Mouse (Mus musculus) forebrain, embryonic 12.5 days (tissue): ENCODE data around the gene Mmp14. TPM values are rescaled to one million over a fixed set of nuclear protein-coding genes. Genes with fewer than 3 reads are reported as not detected.

Source experiments
- ATAC-seq: fragments of 200-750 bp; cut with Nextera tagmentation; 2 replicates; pipeline ENCODE4 v1.8.0; 2017; ENCODE audit warnings: moderate TSS enrichment; ENCODE audit not compliant: low FRiP score
- H3K27ac ChIP-seq: fragments of 300-500 bp; sonication (generic); 2 replicates; pipeline ENCODE4 v1.5.1; 2016; ENCODE audit warnings: mild to moderate bottlenecking
- H3K27me3 ChIP-seq: fragments of 300-500 bp; sonication (generic); 2 replicates; pipeline ENCODE4 v1.6.1; 2016; ENCODE audit warnings: mild to moderate bottlenecking
- H3K36me3 ChIP-seq: fragments of 300-500 bp; sonication (generic); replicated peaks from 2 replicates; pipeline ENCODE4 v1.6.1; 2016; ENCODE audit warnings: mild to moderate bottlenecking
- H3K4me1 ChIP-seq: fragments of 300-500 bp; sonication (generic); 2 replicates; pipeline ENCODE4 v1.6.1; 2016
- H3K4me2 ChIP-seq: fragments of 300-500 bp; sonication (generic); 2 replicates; pipeline ENCODE4 v1.6.1; 2016; ENCODE audit warnings: mild to moderate bottlenecking, moderate library complexity
- H3K4me3 ChIP-seq: fragments of 300-500 bp; sonication (generic); replicated peaks from 2 replicates; pipeline ENCODE4 v1.5.1; 2016; ENCODE audit warnings: mild to moderate bottlenecking
- H3K9ac ChIP-seq: fragments of 300-500 bp; sonication (generic); 2 replicates; pipeline ENCODE4 v1.6.1; 2016; ENCODE audit warnings: mild to moderate bottlenecking
- H3K9me3 ChIP-seq: fragments of 300-500 bp; sonication (generic); 2 replicates; pipeline ENCODE4 v1.6.1; 2016
- WGBS: fragments of 180-500 bp; shearing (Covaris S2); methylation state at CpG from one replicate; pipeline ENCODE4 v1.1.7; 2016; 5-methylcytosine and 5-hydroxymethylcytosine counted together
- polyA plus RNA-seq: library from polyadenylated mRNA; unstranded; fragments of >200 nt; fragmentation: Nextera tagmentation; extraction: Ambion mirVana; gene quantifications from 2 replicates; pipeline ENCODE4 v1.2.1, GENCODE M21; 2016

Gene Mmp14
- polyA plus RNA-seq, 1 experiment from 2014 or later: 76.0 TPM

GRCm38 (mm10) chr14:54464293-54465005 is 33.0 kb downstream of the Mmp14 start:
- Histone ChIP-seq H3K4me2 (peak overlapping the region; percentile 92), H3K9me3 (no peaks in the 10 kb centered on the region), H3K36me3 (peaks cover 21% of the 10 kb centered on the region), H3K4me3 (peak overlapping the region; percentile 82), H3K4me1 (peaks cover 7% of the 10 kb centered on the region; the same call in 1 of the 2 replicates), H3K9ac (peak overlapping the region; percentile 79), H3K27me3 (no peaks in the 10 kb centered on the region), H3K27ac (peak overlapping the region; percentile 69; the same call in 1 of the 2 replicates)
- ATAC-seq: peak; percentile 78
- 1% methylated on average over 50 of the region's 57 CpGs for WGBS

DNA sequence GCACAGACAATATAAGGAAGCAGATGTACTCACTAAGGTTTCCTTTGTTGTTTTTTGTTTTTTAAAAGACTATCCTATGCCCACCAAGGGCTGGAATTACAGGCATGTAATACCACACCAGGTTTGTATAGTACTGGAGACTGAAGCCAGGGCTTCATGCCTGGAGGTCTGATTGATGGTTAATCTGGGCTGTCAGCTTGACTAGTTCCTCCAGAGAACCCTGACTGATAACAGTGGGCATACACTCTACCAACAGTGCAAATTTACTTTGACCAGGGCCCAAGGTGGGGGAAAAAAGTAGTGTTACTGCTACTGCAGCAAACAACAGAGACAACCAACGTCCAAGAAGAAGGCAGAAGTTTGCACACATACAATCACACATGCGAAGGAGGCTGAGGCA is 40.1 kb downstream of the Mmp14 start:
- peaks cover 33% of the 10 kb centered on the region for H3K36me3 ChIP-seq
- WGBS: 92% methylated on average over 2 of the region's 2 CpGs
- H3K9ac ChIP-seq: no peak overlapping the region
- no peak overlapping the region for H3K4me2 ChIP-seq
- H3K27me3 ChIP-seq: no peaks in the 10 kb centered on the region
- H3K4me3 ChIP-seq: no peak overlapping the region
- peaks cover 11% of the 10 kb centered on the region for H3K4me1 ChIP-seq
- no peaks in the 10 kb centered on the region for H3K9me3 ChIP-seq
- no peak for ATAC-seq
- H3K27ac ChIP-seq: no peak overlapping the region

GRCm38 (mm10) chr14:54472671-54473070 is 41.3 kb downstream of the Mmp14 start:
- H3K4me2 ChIP-seq: no peak overlapping the region
- peaks cover 29% of the 10 kb centered on the region for H3K36me3 ChIP-seq
- peaks cover 22% of the 10 kb centered on the region for H3K4me1 ChIP-seq
- H3K9ac ChIP-seq: no peak overlapping the region
- no peak overlapping the region for H3K27ac ChIP-seq
- no peak overlapping the region for H3K4me3 ChIP-seq
- 72% methylated on average over 5 of the region's 5 CpGs for WGBS
- H3K27me3 ChIP-seq: peaks cover 11% of the 10 kb centered on the region
- no peak for ATAC-seq
- no peaks in the 10 kb centered on the region for H3K9me3 ChIP-seq

DNA sequence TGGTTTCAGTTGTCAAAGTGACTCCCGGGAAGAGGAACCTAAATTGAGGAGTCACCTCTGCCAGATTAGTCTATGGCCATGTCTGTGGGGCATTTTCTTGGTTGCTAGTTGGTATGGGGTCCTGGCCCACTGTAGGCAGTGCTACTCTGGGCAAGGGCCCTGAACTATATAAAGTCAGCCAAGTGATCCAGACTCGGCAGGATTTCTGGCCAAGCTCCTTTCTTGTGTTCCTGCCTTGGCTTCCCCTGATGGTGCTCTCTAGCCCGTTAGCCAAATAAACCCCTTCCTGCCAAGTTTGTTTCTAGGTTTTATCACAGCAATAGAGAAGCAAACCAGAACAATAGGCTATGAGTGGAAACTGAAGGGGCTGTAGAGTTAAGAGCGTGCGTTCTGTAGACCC is 43.3 kb downstream of the Mmp14 start:
- Histone ChIP-seq H3K9me3 (no peaks in the 10 kb centered on the region), H3K9ac (no peak overlapping the region), H3K4me2 (no peak overlapping the region), H3K4me3 (no peak overlapping the region), H3K27ac (no peak overlapping the region), H3K36me3 (peaks cover 9% of the 10 kb centered on the region), H3K27me3 (peaks cover 31% of the 10 kb centered on the region), H3K4me1 (peaks cover 31% of the 10 kb centered on the region)
- 82% methylated on average over 5 of the region's 5 CpGs for WGBS
- no peak for ATAC-seq

DNA sequence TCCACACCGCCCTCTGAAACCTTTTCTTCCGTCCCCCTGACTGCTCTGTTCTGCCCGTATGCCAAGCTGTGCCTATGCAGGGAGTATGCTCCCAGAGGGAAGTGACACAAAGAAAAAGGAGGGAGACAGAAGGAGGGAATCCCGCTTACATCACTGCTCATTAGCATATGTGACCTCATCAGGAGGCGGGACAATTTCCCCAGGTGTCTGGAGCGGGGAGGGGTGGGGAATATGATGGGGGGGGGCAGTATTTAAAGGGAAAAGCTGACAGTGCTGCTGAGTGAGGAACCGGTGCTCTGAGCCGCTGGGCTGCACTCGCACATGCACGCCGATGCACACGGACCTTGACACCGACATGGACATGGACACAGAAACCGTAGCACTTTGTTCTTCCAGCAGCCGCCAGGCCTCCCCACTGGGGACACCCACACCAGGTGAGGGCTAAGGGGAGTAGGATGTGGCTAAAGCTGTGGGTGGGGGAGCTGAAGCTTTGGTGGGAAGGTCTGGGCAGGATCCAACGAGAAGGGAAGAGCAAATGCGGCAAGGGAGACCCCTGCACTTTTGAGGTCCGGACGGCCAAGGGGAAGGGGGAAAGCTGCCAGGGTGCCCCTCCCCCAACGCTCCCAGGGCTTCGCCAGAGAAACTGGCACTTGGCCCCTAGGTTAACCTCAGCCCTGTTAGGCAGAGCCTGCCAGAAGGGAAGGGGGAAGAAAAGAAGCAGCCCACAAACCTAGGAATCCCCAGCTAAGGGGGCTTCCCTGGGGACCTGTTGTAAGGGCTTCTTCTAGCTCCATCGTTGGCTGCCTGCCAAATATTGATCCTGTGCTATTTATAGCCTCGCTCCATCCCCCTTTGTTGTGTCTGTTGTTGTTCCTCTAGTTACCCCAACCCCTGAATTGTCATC is 44.8 kb downstream of the Mmp14 start, which contains the start of gene Rem2:
TSS of gene Rem2 (plus strand) at position 160 of the 904 bp plus-strand sequence.
- H3K4me1 ChIP-seq: peaks cover 31% of the 10 kb centered on the region
- peak within 1 kb of the TSS; percentile 58 for H3K4me3 ChIP-seq
- H3K4me2 ChIP-seq: peak within 1 kb of the TSS; percentile 91
- under 1% methylated on average over 23 of the region's 23 CpGs for WGBS
- H3K9me3 ChIP-seq: no peaks in the 10 kb centered on the region
- H3K36me3 ChIP-seq: no peaks in the 10 kb centered on the region
- H3K27ac ChIP-seq: peak within 1 kb of the TSS; percentile 75
- H3K9ac ChIP-seq: peak within 1 kb of the TSS; percentile 75
- peak; percentile 93 for ATAC-seq
- H3K27me3 ChIP-seq: peaks cover 43% of the 10 kb centered on the region

DNA sequence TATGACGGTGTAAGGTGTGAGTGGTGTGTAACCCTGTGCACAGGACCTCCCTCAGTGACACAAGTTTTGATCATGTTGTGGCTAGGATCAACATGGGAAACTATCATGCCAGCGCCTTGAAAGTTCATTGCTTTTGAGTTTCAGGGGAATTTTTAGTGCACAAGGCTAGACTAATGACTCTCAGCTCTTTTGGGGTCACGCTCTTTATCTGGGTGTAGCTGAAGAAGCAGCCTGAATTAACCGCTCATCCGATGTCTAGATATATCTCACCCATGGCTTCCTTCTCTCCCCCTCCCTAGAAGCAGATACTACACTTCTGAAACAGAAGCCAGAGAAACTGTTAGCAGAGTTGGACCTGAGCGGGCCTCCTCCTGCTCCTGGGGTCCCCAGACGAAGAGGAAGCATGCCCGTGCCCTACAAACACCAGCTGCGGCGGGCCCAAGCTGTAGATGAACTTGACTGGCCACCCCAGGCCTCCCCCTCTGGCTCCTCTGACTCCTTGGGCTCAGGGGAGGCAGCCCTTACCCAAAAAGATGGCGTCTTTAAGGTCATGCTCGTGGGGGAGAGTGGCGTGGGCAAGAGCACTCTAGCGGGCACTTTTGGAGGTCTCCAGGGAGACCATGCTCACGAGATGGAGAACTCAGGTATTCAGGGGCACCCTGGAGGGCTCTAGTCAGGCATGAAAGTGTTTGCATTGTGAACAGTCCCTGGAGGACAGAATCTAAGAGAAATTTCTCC is 45.9 kb downstream of the Mmp14 start:
- Histone ChIP-seq H3K4me1 (peaks cover 31% of the 10 kb centered on the region), H3K36me3 (no peaks in the 10 kb centered on the region), H3K4me2 (peak overlapping the region; percentile 91), H3K27me3 (peaks cover 43% of the 10 kb centered on the region), H3K9ac (peak overlapping the region; percentile 75; the same call in 1 of the 2 replicates), H3K4me3 (peak overlapping the region; percentile 58), H3K9me3 (no peaks in the 10 kb centered on the region), H3K27ac (no peak overlapping the region)
- WGBS: 70% methylated on average over 15 of the region's 15 CpGs
- ATAC-seq: no peak

DNA sequence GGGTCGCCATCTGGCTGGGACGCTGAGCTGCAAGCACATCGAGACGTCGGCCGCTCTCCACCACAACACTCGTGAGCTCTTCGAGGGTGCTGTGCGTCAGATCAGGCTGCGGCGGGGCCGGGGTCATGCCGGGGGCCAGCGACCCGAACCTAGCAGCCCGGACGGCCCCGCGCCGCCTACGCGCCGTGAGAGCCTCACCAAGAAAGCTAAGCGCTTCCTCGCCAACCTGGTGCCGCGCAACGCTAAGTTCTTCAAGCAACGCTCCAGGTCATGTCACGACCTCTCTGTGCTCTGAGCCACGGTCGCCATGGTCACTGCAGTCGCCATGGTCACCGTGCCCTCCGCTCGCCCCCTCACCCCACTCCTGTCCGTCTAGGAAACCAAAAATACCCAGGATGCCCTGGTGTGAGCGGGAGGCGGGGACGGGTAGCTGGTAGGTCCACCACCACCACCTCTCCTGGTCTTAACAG is 48.1 kb downstream of the Mmp14 start:
- H3K4me3 ChIP-seq: peak overlapping the region; percentile 32
- no peaks in the 10 kb centered on the region for H3K36me3 ChIP-seq
- WGBS: 2% methylated on average over 40 of the region's 40 CpGs
- peak overlapping the region; percentile 58 for H3K4me2 ChIP-seq
- H3K4me1 ChIP-seq: peaks cover 31% of the 10 kb centered on the region
- H3K9ac ChIP-seq: 0 out of 2 replicates have a peak overlapping the region, but pooled peaks have one; percentile 8
- H3K9me3 ChIP-seq: no peaks in the 10 kb centered on the region
- ATAC-seq: no peak
- H3K27ac ChIP-seq: no peak overlapping the region
- peaks cover 43% of the 10 kb centered on the region for H3K27me3 ChIP-seq

GRCm38 (mm10) chr14:54480673-54481072 is 49.3 kb downstream of the Mmp14 start:
- H3K4me2 ChIP-seq: no peak overlapping the region
- peaks cover 26% of the 10 kb centered on the region for H3K4me1 ChIP-seq
- peaks cover 43% of the 10 kb centered on the region for H3K27me3 ChIP-seq
- ATAC-seq: no peak
- no peaks in the 10 kb centered on the region for H3K36me3 ChIP-seq
- no peaks in the 10 kb centered on the region for H3K9me3 ChIP-seq
- no peak overlapping the region for H3K9ac ChIP-seq
- no peak overlapping the region for H3K27ac ChIP-seq
- no peak overlapping the region for H3K4me3 ChIP-seq
- 71% methylated on average over 6 of the region's 6 CpGs for WGBS

- Histone ChIP-seq H3K4me1 (peaks cover 21% of the 10 kb centered on the region), H3K36me3 (no peaks in the 10 kb centered on the region), H3K4me2 (no peak overlapping the region), H3K9ac (no peak overlapping the region), H3K27me3 (peaks cover 43% of the 10 kb centered on the region), H3K27ac (no peak overlapping the region), H3K9me3 (no peaks in the 10 kb centered on the region), H3K4me3 (no peak overlapping the region)
- ATAC-seq: no peak
- 80% methylated on average over 8 of the region's 8 CpGs for WGBS
These were observed 50.0 kb downstream of the Mmp14 start for GRCm38 (mm10) chr14:54481402-54481801.

DNA sequence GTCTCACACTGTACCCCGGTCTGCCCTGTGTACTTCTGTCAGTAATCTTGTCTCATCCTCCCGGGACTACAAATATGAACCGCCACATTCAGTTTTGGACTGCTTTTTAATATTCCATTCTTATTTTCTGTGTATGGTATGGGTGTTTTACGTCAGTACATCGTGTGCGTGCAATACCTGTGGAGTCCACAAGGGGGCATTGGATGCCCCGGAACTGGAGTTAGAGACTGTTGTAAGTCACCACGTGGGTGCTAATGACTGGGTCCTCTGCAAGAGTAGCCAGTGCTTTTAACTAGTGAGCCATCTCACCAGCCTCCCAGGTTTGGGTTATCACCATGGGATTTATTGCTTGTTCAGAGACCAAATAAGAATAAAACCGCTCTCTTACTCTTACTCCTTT is 51.1 kb downstream of the Mmp14 start:
- no peak for ATAC-seq
- Histone ChIP-seq H3K9ac (no peak overlapping the region), H3K4me1 (peaks cover 10% of the 10 kb centered on the region), H3K27me3 (peaks cover 33% of the 10 kb centered on the region), H3K4me2 (no peak overlapping the region), H3K4me3 (no peak overlapping the region), H3K27ac (no peak overlapping the region), H3K36me3 (no peaks in the 10 kb centered on the region), H3K9me3 (no peaks in the 10 kb centered on the region)
- WGBS: 35% methylated on average over 9 of the region's 9 CpGs

- Histone ChIP-seq H3K9me3 (no peaks in the 10 kb centered on the region), H3K27ac (no peak overlapping the region), H3K4me2 (no peak overlapping the region), H3K4me3 (no peak overlapping the region), H3K4me1 (no peaks in the 10 kb centered on the region; the same call in 1 of the 2 replicates), H3K36me3 (no peaks in the 10 kb centered on the region), H3K9ac (no peak overlapping the region), H3K27me3 (peaks cover 3% of the 10 kb centered on the region)
- ATAC-seq: no peak
- WGBS: 94% methylated on average over 7 of the region's 7 CpGs
These were observed 54.5 kb downstream of the Mmp14 start for GRCm38 (mm10) chr14:54485899-54486298.

- Histone ChIP-seq H3K27ac (no peak overlapping the region), H3K9ac (no peak overlapping the region), H3K4me1 (no peaks in the 10 kb centered on the region), H3K27me3 (peaks cover 3% of the 10 kb centered on the region; the same call in 1 of the 2 replicates), H3K4me3 (no peak overlapping the region), H3K4me2 (no peak overlapping the region), H3K36me3 (no peaks in the 10 kb centered on the region), H3K9me3 (no peaks in the 10 kb centered on the region)
- no peak for ATAC-seq
- WGBS: 76% methylated on average over 2 of the region's 2 CpGs
These were observed 56.3 kb downstream of the Mmp14 start for GRCm38 (mm10) chr14:54487732-54488131.
